Mouse (Mus musculus) liver, postnatal 0 days (tissue): ENCODE measurements at regions not wholly inside any gene's neighbourhood (a gene's known extent, or its start where the extent isn't known, plus 50 kb on each side); places are given as distances from the start of the nearest gene placed in this dataset.
A peak's percentile ranks its signal among the peaks of the same experiment; 100 is the strongest.

Experiments used
- ATAC-seq: fragments of 200-750 bp; cut with Nextera tagmentation; 2 replicates; pipeline ENCODE4 v1.8.0; 2017; ENCODE audit warnings: mild to moderate bottlenecking, moderate library complexity
- DNase-seq: peaks from one replicate; pipeline ENCODE4 v3.0.0-alpha.2; 2016
- H3K27ac ChIP-seq: fragments of 300-500 bp; sonication (generic); 2 replicates; pipeline ENCODE4 v1.5.1; 2014; ENCODE audit warnings: antibody characterized with exemption, moderate library complexity, mild to moderate bottlenecking, low read depth
- H3K27me3 ChIP-seq: fragments of 300-500 bp; sonication (generic); 2 replicates; pipeline ENCODE4 v1.6.1; 2014; ENCODE audit warnings: low read length, control low read depth, mixed read lengths; ENCODE audit not compliant: insufficient read depth
- H3K36me3 ChIP-seq: fragments of 300-500 bp; sonication (generic); replicated peaks from 2 replicates; pipeline ENCODE4 v1.6.1; 2014; ENCODE audit warnings: mild to moderate bottlenecking, control low read depth, low read length, moderate library complexity, mixed read lengths; ENCODE audit not compliant: insufficient read depth
- H3K4me1 ChIP-seq: fragments of 300-500 bp; sonication (generic); 2 replicates; pipeline ENCODE4 v1.6.1; 2014; ENCODE audit warnings: antibody characterized with exemption, mild to moderate bottlenecking, control low read depth; ENCODE audit not compliant: insufficient read depth
- H3K4me2 ChIP-seq: fragments of 300-500 bp; sonication (generic); 2 replicates; pipeline ENCODE4 v1.6.1; 2014; ENCODE audit warnings: low read depth, mild to moderate bottlenecking, low read length, moderate library complexity, mixed read lengths
- H3K4me3 ChIP-seq: fragments of 300-500 bp; sonication (generic); 2 replicates; pipeline ENCODE4 v1.5.1; 2014; ENCODE audit warnings: low read depth, low read length
- H3K9ac ChIP-seq: fragments of 300-500 bp; sonication (generic); replicated peaks from 2 replicates; pipeline ENCODE4 v1.6.1; 2014; ENCODE audit warnings: mild to moderate bottlenecking, moderate library complexity
- H3K9me3 ChIP-seq: fragments of 300-500 bp; sonication (generic); 2 replicates; pipeline ENCODE4 v1.6.1; 2016; ENCODE audit warnings: mild to moderate bottlenecking, control low read depth, low read length, mixed read lengths
- CTCF ChIP-seq: sonication (generic); IDR thresholded peaks from 2 replicates; pipeline ENCODE4 v1.5.1; 2016; ENCODE audit warnings: antibody characterized with exemption, low read depth
- EP300 ChIP-seq: IDR thresholded peaks from 2 replicates; pipeline ENCODE4 v1.6.1; 2016; ENCODE audit warnings: antibody characterized with exemption, low read depth, mild to moderate bottlenecking
- WGBS: fragments of 180-500 bp; shearing (Covaris S2); extraction: QIAGEN DNeasy Blood & Tissue Kit; methylation state at CpG from one replicate; pipeline ENCODE4 v1.1.7; 2014; ENCODE audit not compliant: insufficient replicate concordance; 5-methylcytosine and 5-hydroxymethylcytosine counted together

DNA sequence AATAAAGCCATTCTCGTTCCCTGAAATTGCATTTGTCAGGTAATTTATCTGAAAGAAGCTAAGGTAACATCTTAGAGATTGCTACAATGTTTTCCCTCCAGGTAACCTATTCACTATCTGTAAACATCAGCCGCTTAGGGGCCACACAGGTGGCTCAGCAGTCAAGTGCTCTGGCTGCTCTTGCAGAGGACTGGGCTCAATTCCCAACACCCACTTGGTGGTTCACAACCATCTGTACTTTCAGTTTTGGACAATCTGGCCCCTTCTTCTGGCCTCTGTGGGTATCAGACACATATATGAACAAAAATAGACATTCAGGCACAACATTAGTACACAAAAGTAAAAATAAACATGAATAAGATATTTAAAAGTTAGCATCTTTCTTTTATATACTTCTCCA, 596.4 kb downstream of the Hace1 start:
- Histone ChIP-seq H3K4me1 (no peaks in the 10 kb centered on the region), H3K4me3 (no peak overlapping the region)

GRCm38 (mm10) chr10:46185763-46186458, 608.3 kb downstream of the Hace1 start:
- no peak overlapping the region for H3K27ac ChIP-seq
- no peak for TF ChIP-seq CTCF
- no peak for TF ChIP-seq EP300
- no peak for DNase-seq
- no peak overlapping the region for H3K4me3 ChIP-seq
- no peak for ATAC-seq
- no peaks in the 10 kb centered on the region for H3K9me3 ChIP-seq
- no peak overlapping the region for H3K4me2 ChIP-seq
- no peaks in the 10 kb centered on the region for H3K27me3 ChIP-seq
- WGBS: 76% methylated on average over 4 of the region's 4 CpGs
- H3K4me1 ChIP-seq: no peaks in the 10 kb centered on the region
- H3K9ac ChIP-seq: no peak overlapping the region
- no peaks in the 10 kb centered on the region for H3K36me3 ChIP-seq

More for the DNA sequence above, 596.4 kb downstream of the Hace1 start:
- no peak for DNase-seq
- Histone ChIP-seq H3K36me3 (no peaks in the 10 kb centered on the region), H3K27ac (no peak overlapping the region), H3K9me3 (no peaks in the 10 kb centered on the region), H3K9ac (no peak overlapping the region), H3K27me3 (no peaks in the 10 kb centered on the region), H3K4me2 (no peak overlapping the region)
- TF ChIP-seq CTCF: no peak
- TF ChIP-seq EP300: no peak
- no peak for ATAC-seq
- 67% methylated on average over 2 of the region's 2 CpGs for WGBS

DNA sequence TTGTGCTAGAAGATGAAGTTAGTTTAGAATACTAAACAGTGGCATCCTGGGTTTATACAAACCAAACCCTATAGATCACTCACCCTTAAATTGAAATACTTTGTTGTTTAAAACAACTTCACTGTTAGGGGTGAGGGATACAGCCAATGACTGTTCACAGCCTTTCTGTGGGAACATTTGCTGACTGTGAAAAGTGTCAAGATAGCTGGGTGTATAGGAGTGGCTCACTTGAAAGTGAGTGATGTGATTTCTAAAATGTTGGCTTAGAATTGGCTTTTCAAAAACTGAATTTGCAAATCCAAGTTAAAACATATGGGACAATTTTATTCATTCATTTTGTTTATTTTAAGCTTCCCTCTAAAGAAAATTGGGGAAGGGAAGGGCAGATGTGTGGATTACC, 616.5 kb downstream of the Hace1 start:
- Histone ChIP-seq H3K36me3 (no peaks in the 10 kb centered on the region), H3K27me3 (no peaks in the 10 kb centered on the region), H3K4me1 (no peaks in the 10 kb centered on the region), H3K4me2 (no peak overlapping the region), H3K9ac (no peak overlapping the region), H3K9me3 (no peaks in the 10 kb centered on the region), H3K4me3 (no peak overlapping the region), H3K27ac (no peak overlapping the region)
- TF ChIP-seq EP300: no peak
- no peak for DNase-seq
- no peak for ATAC-seq

DNA sequence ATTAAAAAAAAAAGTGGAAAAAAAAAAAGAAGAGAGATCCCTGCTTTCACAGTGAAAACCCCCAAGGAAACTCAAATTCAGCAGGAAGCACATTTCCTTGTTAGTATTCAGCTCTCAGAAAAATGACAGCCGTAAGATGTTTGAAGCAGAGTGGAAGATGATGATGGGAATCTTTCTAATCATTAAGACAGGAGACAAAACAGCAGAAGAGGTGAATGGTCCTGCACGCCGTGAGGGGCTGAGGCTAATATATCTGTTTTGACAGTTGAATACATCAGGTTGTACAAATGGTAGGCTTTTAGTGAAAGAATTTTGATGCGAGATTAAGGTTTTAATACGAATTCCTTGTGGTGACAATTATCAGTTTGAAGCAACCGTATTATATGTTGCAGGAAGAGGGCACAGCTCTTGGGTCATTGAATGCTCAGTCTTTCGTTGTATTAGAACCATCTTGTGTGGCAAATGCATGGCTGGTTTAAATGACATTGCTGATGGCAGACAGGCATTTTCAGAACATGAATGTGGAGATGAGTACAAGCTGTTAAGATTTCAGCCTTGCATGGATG, 649.3 kb downstream of the Hace1 start:
- no peaks in the 10 kb centered on the region for H3K9me3 ChIP-seq
- no peak overlapping the region for H3K27ac ChIP-seq
- no peak overlapping the region for H3K9ac ChIP-seq
- no peaks in the 10 kb centered on the region for H3K4me1 ChIP-seq
- H3K36me3 ChIP-seq: no peaks in the 10 kb centered on the region
- H3K4me3 ChIP-seq: no peak overlapping the region
- TF ChIP-seq EP300 (no peak), CTCF (no peak)
- WGBS: 72% methylated on average over 7 of the region's 7 CpGs
- no peak for DNase-seq
- H3K27me3 ChIP-seq: no peaks in the 10 kb centered on the region
- H3K4me2 ChIP-seq: no peak overlapping the region
- no peak for ATAC-seq

- Histone ChIP-seq H3K4me3 (no peak overlapping the region), H3K27ac (no peak overlapping the region), H3K27me3 (no peaks in the 10 kb centered on the region), H3K9me3 (no peaks in the 10 kb centered on the region), H3K9ac (no peak overlapping the region), H3K4me1 (no peaks in the 10 kb centered on the region), H3K36me3 (no peaks in the 10 kb centered on the region), H3K4me2 (no peak overlapping the region)
- no peak for ATAC-seq
- 62% methylated on average over 4 of the region's 4 CpGs for WGBS
- no peak for TF ChIP-seq EP300
- TF ChIP-seq CTCF: no peak
- no peak for DNase-seq
Measured at GRCm38 (mm10) chr10:46229608-46230007, 652.0 kb downstream of the Hace1 start.

DNA sequence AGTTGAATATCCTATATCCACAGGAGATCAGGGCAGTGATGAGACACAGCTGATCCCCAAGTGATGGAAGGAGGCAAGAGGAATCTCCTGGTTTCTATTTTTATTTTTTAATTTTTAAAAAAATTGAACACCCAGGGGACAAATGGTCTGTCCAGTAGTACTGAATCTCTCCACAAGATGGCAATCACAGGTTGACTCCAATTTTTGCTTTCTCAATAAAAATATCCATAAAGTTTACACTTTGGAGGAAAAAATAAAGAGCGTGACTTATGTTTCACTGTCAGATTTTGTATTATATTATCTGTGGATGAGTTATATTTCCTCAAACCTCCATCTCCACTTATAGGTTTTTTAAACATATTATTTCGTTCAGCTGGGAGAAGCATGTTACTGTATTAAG, 658.0 kb downstream of the Hace1 start:
- TF ChIP-seq CTCF (0 out of 2 replicates have a peak, but pooled peaks have one; percentile 1), EP300 (no peak)

More for the DNA sequence above, 658.0 kb downstream of the Hace1 start:
- no peak overlapping the region for H3K27ac ChIP-seq
- no peaks in the 10 kb centered on the region for H3K9me3 ChIP-seq
- H3K4me3 ChIP-seq: no peak overlapping the region
- no peaks in the 10 kb centered on the region for H3K27me3 ChIP-seq
- ATAC-seq (no peak), DNase-seq (no peak)
- 47% methylated on average over 2 of the region's 2 CpGs for WGBS
- no peak overlapping the region for H3K4me2 ChIP-seq
- H3K9ac ChIP-seq: no peak overlapping the region
- no peaks in the 10 kb centered on the region for H3K36me3 ChIP-seq
- no peaks in the 10 kb centered on the region for H3K4me1 ChIP-seq
